Mouse (Mus musculus) lung, postnatal 0 days (tissue): Measurements from ENCODE around the gene Apod.

ENCODE experiments used
- CTCF ChIP-seq: IDR thresholded peaks from 2 replicates; pipeline ENCODE4 v1.5.1; 2016; ENCODE audit warnings: antibody characterized with exemption, mild to moderate bottlenecking
- EP300 ChIP-seq: IDR thresholded peaks from 2 replicates; pipeline ENCODE4 v1.6.1; 2016; ENCODE audit warnings: antibody characterized with exemption, mild to moderate bottlenecking, control low read depth

DNA sequence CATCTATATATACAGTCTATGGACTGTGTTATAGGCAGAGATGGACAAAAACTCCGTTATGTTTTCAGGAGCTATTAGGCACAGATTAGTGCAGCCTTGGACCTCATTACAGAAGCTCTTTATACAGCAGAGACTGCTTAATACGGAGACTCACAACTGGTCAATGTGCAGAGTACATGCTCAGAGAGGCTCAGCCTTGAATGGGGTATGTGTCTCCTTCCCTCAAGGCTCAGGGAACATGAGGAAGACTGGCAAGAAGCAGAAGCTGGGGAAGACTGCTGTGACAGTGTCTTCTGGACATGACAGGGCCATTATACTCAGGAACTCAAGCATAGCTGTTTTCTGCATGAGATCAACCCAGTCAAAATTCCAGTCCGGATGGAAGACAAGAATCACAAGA is 58.9 kb downstream of the Apod start:
- no peak for TF ChIP-seq EP300
- TF ChIP-seq CTCF: no peak
